Mouse (Mus musculus) thymus, postnatal 25 days (tissue): ENCODE measurements around the gene Cavin1.
"Not testable (repeated sequence)": the region's sequence is repeated elsewhere in the genome, so short reads cannot be mapped to it uniquely, and the experiment has no call there.

Experiments used
- DNase-seq: peaks from one replicate; pipeline ENCODE4 v3.0.0; 2022

Gene Cavin1

DNA sequence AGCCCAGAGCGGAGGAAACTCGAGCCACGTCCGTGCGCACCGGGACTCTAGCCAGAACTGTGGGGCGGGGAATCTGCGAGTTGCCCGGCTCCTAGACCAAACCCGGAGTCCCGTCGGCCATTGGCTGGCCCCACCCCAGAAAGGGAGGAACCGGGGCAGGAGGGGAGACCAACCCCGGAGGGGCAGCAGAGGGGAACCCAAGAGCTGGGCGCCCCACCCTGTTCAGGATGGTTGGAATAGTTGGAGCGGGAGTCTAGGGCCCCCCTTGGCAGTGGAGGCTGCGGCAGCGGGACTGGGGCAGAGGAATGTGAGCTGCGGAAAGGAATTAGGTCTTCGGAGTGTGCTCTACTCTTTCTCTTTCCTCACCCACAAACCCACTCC, at the start of gene Cavin1:
TSS of gene Cavin1 (minus strand) at position 331 of the 381 bp plus-strand sequence.
- DNase-seq, result peak; percentile 14

GRCm38 (mm10) chr11:101011641-101012040, 41.0 kb upstream of the Cavin1 start:
- DNase-seq, result no peak

DNA sequence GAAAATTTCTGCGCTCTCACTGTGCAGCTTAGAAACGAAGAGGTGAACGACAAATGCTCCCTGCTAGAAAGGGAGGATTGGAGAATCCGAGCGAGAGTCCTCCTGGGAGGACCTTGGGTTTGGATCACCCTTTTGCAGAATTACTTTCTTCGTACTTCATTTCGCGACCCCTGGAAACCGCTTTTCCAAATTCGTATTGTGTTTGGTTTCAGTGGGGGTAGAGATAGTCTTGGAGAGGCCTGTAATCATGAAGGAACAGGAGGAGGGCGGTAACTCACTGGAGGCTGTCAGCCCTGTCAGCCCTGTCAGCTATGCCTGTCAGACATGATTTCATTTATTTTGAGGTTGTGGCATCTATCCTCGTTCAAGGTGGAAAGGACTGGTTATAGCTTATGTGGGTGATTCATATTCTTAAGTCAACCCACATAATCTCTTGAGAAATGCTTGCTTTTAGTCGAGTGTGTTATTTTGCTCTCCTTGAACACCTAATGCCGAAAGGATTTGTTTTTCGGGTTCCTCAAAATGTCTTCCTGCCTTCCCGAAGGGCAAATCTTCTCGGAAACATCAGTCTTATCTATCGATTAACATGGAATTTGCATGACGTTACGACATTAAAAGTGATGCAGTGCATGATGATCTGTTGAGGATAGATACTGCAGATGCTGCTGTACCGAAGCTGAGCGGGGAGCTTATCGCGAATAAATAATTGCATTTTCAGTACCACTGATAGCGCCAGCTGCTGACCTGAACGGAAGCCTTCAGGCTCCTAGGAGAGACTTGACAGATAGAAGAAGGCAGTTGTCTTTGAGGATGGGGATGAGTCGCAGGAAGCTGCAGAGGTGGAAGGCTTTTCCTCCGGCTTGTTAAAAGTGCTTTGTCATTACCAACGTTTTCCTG, 39.4 kb upstream of the Cavin1 start:
- DNase-seq, result no peak

DNA sequence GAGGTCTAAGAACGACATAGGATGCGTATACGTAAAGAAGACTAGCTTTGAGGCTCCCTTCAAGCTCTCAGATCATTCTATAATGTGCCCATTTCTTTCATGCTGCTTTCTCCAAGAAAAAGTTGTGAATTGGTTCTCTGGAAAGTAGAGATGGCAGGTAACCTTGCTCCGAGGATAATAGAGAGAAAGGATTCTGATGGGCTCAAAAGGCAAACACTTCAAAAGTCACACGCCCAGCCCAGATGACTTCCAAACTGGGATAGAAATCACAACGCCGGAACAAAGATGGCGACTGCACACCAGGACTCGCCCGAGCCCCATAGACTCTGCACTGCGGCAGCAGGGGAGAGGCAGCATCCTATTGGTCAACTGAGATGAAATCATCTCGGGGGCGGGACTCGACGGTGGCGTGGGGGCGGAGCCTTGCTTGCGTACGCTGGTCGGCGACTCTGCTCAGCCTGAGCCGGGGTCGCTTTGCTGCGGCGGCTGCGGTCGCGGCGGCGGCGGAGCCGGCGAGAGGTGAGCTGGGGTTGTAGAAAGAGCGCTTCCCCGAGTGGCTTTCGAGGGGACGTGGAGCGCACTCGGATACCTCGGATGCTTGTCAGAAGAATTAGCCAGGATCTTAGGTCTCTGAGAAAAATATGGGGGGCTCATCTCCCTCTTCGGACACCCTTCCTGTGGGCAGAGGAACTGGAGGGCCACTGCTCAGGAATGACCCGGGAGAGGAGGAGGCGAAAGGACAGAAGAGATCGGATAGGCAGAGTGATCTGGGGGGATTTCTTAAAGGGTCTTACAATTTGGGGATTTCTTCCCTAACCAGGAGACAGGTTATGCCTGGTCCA, 38.6 kb upstream of the Cavin1 start, which contains the start of gene Atp6v0a1:
TSS of gene Atp6v0a1 (plus strand) at position 407 of the 842 bp plus-strand sequence.
- DNase-seq, result peak; percentile 96

DNA sequence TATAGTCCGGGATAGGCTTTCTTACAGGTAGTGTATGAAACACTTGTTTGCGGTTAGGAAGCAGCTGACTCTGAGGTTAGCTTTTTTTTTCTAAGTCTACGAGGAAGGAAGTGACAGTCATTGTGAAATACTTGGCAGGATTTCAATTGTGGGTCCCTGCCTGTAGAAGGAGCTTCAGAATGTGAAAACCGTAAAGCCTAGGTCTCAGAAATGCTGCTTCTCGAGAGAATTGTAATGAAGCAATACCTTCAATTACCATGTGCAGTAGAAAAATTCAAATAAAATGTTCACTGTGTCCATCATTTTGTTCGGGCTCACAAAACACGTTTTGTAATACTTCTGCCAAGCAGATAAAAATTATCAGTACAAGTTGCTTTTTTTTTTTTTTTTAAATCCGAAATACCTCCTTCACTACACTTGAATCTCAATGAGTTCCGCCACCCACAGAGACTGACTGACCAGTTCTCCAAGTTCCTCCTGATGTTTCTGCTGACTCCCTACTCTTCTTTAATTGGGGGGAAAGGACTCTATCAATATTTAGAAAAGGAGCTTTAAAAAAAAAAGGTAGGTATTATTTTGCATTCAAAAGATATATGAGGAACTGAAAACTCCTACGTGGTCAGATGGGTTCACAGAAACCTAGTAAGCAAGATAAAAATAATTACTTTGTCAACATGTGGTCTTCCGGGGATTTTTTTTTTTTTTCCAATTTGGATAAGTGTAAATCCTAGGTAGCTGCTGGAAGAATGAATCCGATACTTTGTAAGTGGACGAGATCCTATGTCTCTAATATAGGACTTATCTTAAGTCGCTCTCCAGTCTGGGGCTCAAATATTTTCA, 37.7 kb upstream of the Cavin1 start:
- DNase-seq, result peak; percentile 35

- no peak for DNase-seq
Measured at GRCm38 (mm10) chr11:101003025-101003685, 32.5 kb upstream of the Cavin1 start.

GRCm38 (mm10) chr11:101001875-101002552, 31.3 kb upstream of the Cavin1 start:
- DNase-seq, result not testable (repeated sequence)

DNA sequence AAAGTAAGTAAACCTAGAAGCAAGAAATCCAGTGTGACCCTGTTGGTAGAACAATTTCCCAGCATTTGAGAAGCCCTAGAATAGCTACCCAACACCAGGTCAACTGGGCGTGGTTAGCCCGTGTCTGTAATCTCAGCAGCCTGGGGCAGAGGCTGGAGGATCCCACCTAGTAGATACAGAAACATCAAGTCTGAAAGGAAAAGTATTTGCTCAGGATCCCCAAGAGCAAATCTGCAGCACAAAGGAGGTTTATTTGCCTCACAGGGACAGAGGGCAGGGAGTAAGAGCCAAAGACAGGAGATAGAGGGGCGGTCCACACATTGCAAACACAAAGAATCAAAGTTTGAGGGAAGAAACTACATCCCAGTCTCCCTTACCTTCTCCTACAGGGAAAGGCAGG, 28.6 kb upstream of the Cavin1 start:
- DNase-seq, result no peak

GRCm38 (mm10) chr11:100998836-100999235, 28.1 kb upstream of the Cavin1 start:
- no peak for DNase-seq

DNA sequence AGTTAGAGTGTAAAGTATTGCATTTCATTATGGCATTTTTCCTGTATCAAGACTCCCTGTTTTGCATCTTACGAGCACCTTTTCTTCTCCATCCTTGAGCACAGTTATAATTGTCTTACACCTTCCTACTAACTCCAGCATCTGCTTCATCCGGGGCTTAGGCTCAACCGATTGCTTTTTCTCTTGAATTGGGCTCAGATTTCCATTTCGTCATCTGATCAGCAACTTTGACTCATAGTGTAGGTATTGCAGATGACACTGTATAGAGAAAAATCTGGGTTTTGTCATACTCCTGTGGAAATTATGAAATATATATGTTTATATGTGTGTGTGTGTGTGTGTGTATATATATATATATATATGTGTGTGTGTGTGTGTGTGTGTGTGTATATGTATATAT, 25.8 kb upstream of the Cavin1 start:
- DNase-seq, result no peak

GRCm38 (mm10) chr11:100994655-100995054, 24.0 kb upstream of the Cavin1 start:
- DNase-seq, result no peak

GRCm38 (mm10) chr11:100994233-100994632, 23.5 kb upstream of the Cavin1 start:
- no peak for DNase-seq

DNA sequence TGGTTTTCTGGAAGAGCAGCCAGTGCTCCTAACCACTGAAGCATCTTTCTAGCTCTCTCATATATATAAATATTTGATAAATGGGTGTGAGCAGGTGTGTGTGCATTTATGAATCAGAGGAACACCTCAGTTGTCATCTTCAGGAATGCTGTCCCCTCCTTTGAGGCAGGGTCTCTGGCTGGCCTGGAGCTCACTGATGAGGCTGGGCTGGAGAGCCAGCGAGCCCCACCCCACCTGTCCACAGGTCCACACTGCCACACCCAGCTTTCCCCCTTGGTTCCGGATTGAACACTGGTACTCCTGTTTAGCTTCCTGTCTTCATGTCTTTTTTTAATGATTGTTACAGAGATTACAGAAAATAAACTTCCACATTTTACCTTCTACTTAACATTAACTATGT, 22.8 kb upstream of the Cavin1 start:
- no peak for DNase-seq

GRCm38 (mm10) chr11:100991027-100991534, 20.4 kb upstream of the Cavin1 start:
- no peak for DNase-seq

DNA sequence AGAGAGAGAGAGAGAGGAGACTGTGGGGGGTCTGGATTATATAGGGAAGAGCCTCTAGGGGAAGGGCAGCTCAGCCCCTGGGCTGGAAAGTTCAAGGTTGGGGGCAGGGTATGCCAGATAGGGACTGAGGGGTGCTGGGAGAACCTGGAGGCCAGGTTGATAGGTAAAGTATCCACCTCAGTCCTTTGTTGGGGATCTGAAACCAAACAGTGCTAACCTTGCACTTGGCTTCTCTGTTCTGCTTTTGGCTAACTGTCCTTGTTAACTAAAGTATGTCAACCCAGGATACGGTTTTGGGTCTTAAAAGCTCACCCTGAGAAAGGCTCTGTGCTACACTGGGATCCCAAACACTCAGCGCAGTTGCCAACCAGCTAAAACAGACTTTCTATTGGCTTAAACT, 19.0 kb upstream of the Cavin1 start:
- no peak for DNase-seq

- no peak for DNase-seq
Measured at GRCm38 (mm10) chr11:100988674-100989073, 18.0 kb upstream of the Cavin1 start.

GRCm38 (mm10) chr11:100985607-100986006, 14.9 kb upstream of the Cavin1 start:
- peak; percentile 24 for DNase-seq

- DNase-seq, result no peak
Measured at GRCm38 (mm10) chr11:100983778-100984131, 13.1 kb upstream of the Cavin1 start.

DNA sequence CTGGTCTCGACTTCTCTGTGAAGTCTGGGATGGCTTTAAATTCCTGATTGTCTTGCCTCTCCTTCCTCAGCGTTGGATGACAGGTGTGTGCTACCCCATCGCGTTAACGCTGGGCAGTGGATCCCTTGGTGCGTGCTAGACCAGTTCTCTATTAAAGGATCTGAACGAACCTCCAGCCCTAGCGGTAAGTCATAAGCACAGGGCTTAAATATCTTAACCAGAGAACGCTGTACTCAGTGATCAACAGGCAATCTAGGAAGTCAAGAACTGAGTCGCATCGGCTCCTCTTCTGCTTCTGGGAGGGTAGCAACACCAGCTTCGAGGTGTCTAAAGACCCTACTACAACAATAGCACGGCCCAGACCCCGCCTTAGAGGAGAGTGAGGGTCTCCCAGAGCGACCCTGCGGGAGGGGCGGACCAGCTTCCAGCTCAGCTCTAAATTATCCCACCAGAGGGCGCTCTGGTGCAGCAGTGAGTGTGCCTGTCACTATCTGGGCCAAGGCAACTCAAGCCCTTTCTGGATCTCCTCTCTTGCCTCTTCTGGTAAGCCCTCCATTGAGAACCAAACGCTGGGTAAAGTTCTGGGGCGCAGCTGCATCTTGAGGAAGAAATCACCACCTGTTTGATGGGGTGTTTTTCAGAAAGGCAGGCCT, 12.6 kb upstream of the Cavin1 start:
- DNase-seq, result peak; percentile 82

GRCm38 (mm10) chr11:100982087-100982486, 11.4 kb upstream of the Cavin1 start:
- DNase-seq, result no peak

DNA sequence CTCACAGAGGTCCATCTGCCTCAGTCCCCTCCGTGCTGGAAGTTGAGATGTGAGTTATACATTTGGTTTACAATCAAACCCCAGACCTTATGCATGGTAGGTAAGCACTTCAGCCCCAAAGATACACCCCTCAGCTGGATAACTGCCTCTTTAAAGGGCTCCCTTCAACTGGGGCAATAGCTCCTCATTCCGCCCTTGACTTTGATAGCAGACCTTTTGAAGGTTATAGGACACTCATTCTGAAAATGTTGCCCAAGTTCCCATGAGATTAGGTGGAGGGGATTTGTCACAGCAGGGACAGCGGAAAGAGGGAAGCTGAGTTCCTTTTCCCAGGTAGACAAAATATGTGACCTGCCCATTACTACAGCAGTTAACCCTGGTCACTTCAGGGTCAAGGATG, 10.5 kb upstream of the Cavin1 start:
- no peak for DNase-seq
